Mouse (Mus musculus): ENCODE results near the gene Atpaf1. TPM values are rescaled to one million over a fixed set of nuclear protein-coding genes. Genes with fewer than 3 reads are reported as not detected.

The Atpaf1 gene
- polyA plus RNA-seq, 1 experiment from 2014 or later = 42.8 TPM

GRCm38 (mm10) chr4:115820199-115820598 lies 35.6 kb downstream of the Atpaf1 start:
- WGBS = 81% methylated on average over 3 of the region's 3 CpGs
- no peaks in the 10 kb centered on the region for H3K27me3 ChIP-seq (replicated peaks)
- no peaks in the 10 kb centered on the region for H3K36me3 ChIP-seq (replicated peaks)
- no peak overlapping the region for H3K9ac ChIP-seq
- H3K9me3 ChIP-seq = no peaks in the 10 kb centered on the region
- no peaks in the 10 kb centered on the region for H3K4me1 ChIP-seq
- no peak overlapping the region for H3K4me3 ChIP-seq
- ATAC-seq (replicated peaks) = no peak
- no peak overlapping the region for H3K27ac ChIP-seq
- no peak overlapping the region for H3K4me2 ChIP-seq

- Histone ChIP-seq H3K36me3 (replicated peaks) (no peaks in the 10 kb centered on the region), H3K4me3 (no peak overlapping the region), H3K27ac (no peak overlapping the region), H3K9ac (no peak overlapping the region), H3K27me3 (replicated peaks) (no peaks in the 10 kb centered on the region), H3K4me1 (no peaks in the 10 kb centered on the region), H3K9me3 (no peaks in the 10 kb centered on the region), H3K4me2 (no peak overlapping the region)
- 73% methylated on average over 3 of the region's 3 CpGs for WGBS
- no peak for ATAC-seq (replicated peaks)
Measured at GRCm38 (mm10) chr4:115820944-115821343, 36.3 kb downstream of the Atpaf1 start.

GRCm38 (mm10) chr4:115821431-115821830 lies 36.8 kb downstream of the Atpaf1 start:
- H3K9ac ChIP-seq = no peak overlapping the region
- H3K36me3 ChIP-seq (replicated peaks) = no peaks in the 10 kb centered on the region
- H3K27ac ChIP-seq = no peak overlapping the region
- no peaks in the 10 kb centered on the region for H3K9me3 ChIP-seq
- no peak overlapping the region for H3K4me2 ChIP-seq
- H3K4me3 ChIP-seq = no peak overlapping the region
- ATAC-seq (replicated peaks) = no peak
- H3K4me1 ChIP-seq = no peaks in the 10 kb centered on the region
- H3K27me3 ChIP-seq (replicated peaks) = no peaks in the 10 kb centered on the region

- WGBS = 81% methylated on average over 3 of the region's 3 CpGs
Measured at GRCm38 (mm10) chr4:115821928-115822327, 37.3 kb downstream of the Atpaf1 start.

GRCm38 (mm10) chr4:115824178-115824577 lies 39.6 kb downstream of the Atpaf1 start:
- Histone ChIP-seq H3K27me3 (replicated peaks) (no peaks in the 10 kb centered on the region), H3K4me3 (no peak overlapping the region), H3K36me3 (replicated peaks) (no peaks in the 10 kb centered on the region), H3K4me1 (peaks cover 14% of the 10 kb centered on the region; the same call in 1 of the 2 replicates), H3K9me3 (no peaks in the 10 kb centered on the region), H3K9ac (no peak overlapping the region), H3K27ac (no peak overlapping the region), H3K4me2 (no peak overlapping the region)
- no peak for ATAC-seq (replicated peaks)
- WGBS = 78% methylated on average over 2 of the region's 2 CpGs

More at GRCm38 (mm10) chr4:115821928-115822327, 37.3 kb downstream of the Atpaf1 start:
- Histone ChIP-seq H3K4me2 (no peak overlapping the region), H3K36me3 (replicated peaks) (no peaks in the 10 kb centered on the region), H3K9ac (no peak overlapping the region), H3K9me3 (no peaks in the 10 kb centered on the region), H3K27ac (no peak overlapping the region), H3K4me3 (no peak overlapping the region), H3K27me3 (replicated peaks) (no peaks in the 10 kb centered on the region), H3K4me1 (no peaks in the 10 kb centered on the region)
- no peak for ATAC-seq (replicated peaks)

- Histone ChIP-seq H3K4me1 (peaks cover 14% of the 10 kb centered on the region; the same call in 1 of the 2 replicates), H3K27me3 (replicated peaks) (no peaks in the 10 kb centered on the region), H3K4me2 (no peak overlapping the region), H3K9me3 (no peaks in the 10 kb centered on the region), H3K27ac (no peak overlapping the region), H3K36me3 (replicated peaks) (no peaks in the 10 kb centered on the region), H3K9ac (no peak overlapping the region), H3K4me3 (no peak overlapping the region)
- ATAC-seq (replicated peaks) = no peak
- WGBS = 82% methylated on average over 2 of the region's 2 CpGs
Measured at GRCm38 (mm10) chr4:115825271-115825670, 40.7 kb downstream of the Atpaf1 start.

- ATAC-seq (replicated peaks) = no peak
- WGBS = 61% methylated on average over 3 of the region's 3 CpGs
- Histone ChIP-seq H3K4me2 (peak overlapping the region; percentile 90; the same call in 1 of the 2 replicates), H3K4me1 (peaks cover 14% of the 10 kb centered on the region; the same call in 1 of the 2 replicates), H3K4me3 (no peak overlapping the region; the same call in 1 of the 2 replicates), H3K27me3 (replicated peaks) (no peaks in the 10 kb centered on the region), H3K9ac (no peak overlapping the region), H3K9me3 (no peaks in the 10 kb centered on the region), H3K36me3 (replicated peaks) (no peaks in the 10 kb centered on the region), H3K27ac (no peak overlapping the region)
Measured at GRCm38 (mm10) chr4:115827066-115827465, 42.5 kb downstream of the Atpaf1 start.

GRCm38 (mm10) chr4:115827535-115827887 lies 42.9 kb downstream of the Atpaf1 start:
- H3K27me3 ChIP-seq (replicated peaks) = no peaks in the 10 kb centered on the region
- H3K4me1 ChIP-seq = peaks cover 14% of the 10 kb centered on the region; the same call in 1 of the 2 replicates
- H3K9ac ChIP-seq = peak overlapping the region; percentile 71
- no peaks in the 10 kb centered on the region for H3K36me3 ChIP-seq (replicated peaks)
- H3K4me3 ChIP-seq = peak overlapping the region; percentile 82
- no peaks in the 10 kb centered on the region for H3K9me3 ChIP-seq
- 4% methylated on average over 4 of the region's 4 CpGs for WGBS
- peak; percentile 48 for ATAC-seq (replicated peaks)
- H3K27ac ChIP-seq = peak overlapping the region; percentile 66; the same call in 1 of the 2 replicates
- H3K4me2 ChIP-seq = peak overlapping the region; percentile 90

GRCm38 (mm10) chr4:115827888-115828571 lies 43.4 kb downstream of the Atpaf1 start, which contains the start of gene Mob3c:
Mob3c (plus strand) TSS chr4:115828092.
- peak within 1 kb of the TSS; percentile 82 for H3K4me3 ChIP-seq

GRCm38 (mm10) chr4:115828572-115828902 lies 43.9 kb downstream of the Atpaf1 start:
- Histone ChIP-seq H3K27ac (no peak overlapping the region), H3K4me2 (peak overlapping the region; percentile 90), H3K4me1 (peaks cover 14% of the 10 kb centered on the region; the same call in 1 of the 2 replicates), H3K9me3 (no peaks in the 10 kb centered on the region), H3K36me3 (replicated peaks) (0 out of 2 replicates have a peak, but pooled peaks cover under 1% of the 10 kb centered on the region), H3K27me3 (replicated peaks) (no peaks in the 10 kb centered on the region), H3K9ac (peak overlapping the region; percentile 71), H3K4me3 (peak overlapping the region; percentile 82)
- 6% methylated on average over 8 of the region's 8 CpGs for WGBS
- ATAC-seq (replicated peaks) = peak; percentile 57

More at GRCm38 (mm10) chr4:115827888-115828571, 43.4 kb downstream of the Atpaf1 start, which contains the start of gene Mob3c:
- Histone ChIP-seq H3K27me3 (replicated peaks) (no peaks in the 10 kb centered on the region), H3K27ac (peak within 1 kb of the TSS; percentile 66), H3K4me2 (peak within 1 kb of the TSS; percentile 90), H3K9me3 (no peaks in the 10 kb centered on the region), H3K9ac (peak within 1 kb of the TSS; percentile 71), H3K36me3 (replicated peaks) (no peaks in the 10 kb centered on the region), H3K4me1 (peaks cover 14% of the 10 kb centered on the region; the same call in 1 of the 2 replicates)
- WGBS = under 1% methylated on average over 56 of the region's 57 CpGs
- ATAC-seq (replicated peaks) = peak; percentile 91

- no peaks in the 10 kb centered on the region for H3K27me3 ChIP-seq (replicated peaks)
- H3K27ac ChIP-seq = no peak overlapping the region
- no peak overlapping the region for H3K4me3 ChIP-seq
- 78% methylated on average over 5 of the region's 5 CpGs for WGBS
- H3K9ac ChIP-seq = no peak overlapping the region
- 0 out of 2 replicates have a peak, but pooled peaks cover 3% of the 10 kb centered on the region for H3K36me3 ChIP-seq (replicated peaks)
- H3K4me2 ChIP-seq = no peak overlapping the region
- no peak for ATAC-seq (replicated peaks)
- peaks cover 14% of the 10 kb centered on the region; the same call in 1 of the 2 replicates for H3K4me1 ChIP-seq
- no peaks in the 10 kb centered on the region for H3K9me3 ChIP-seq
Measured at GRCm38 (mm10) chr4:115830491-115830890, 45.9 kb downstream of the Atpaf1 start.

- 0 out of 2 replicates have a peak, but pooled peaks cover 3% of the 10 kb centered on the region for H3K36me3 ChIP-seq (replicated peaks)
- no peak overlapping the region for H3K9ac ChIP-seq
- no peak overlapping the region for H3K4me2 ChIP-seq
- no peak for ATAC-seq (replicated peaks)
- H3K9me3 ChIP-seq = no peaks in the 10 kb centered on the region
- no peak overlapping the region for H3K27ac ChIP-seq
- H3K4me3 ChIP-seq = no peak overlapping the region
- no peaks in the 10 kb centered on the region for H3K27me3 ChIP-seq (replicated peaks)
- H3K4me1 ChIP-seq = peaks cover 14% of the 10 kb centered on the region; the same call in 1 of the 2 replicates
- WGBS = 96% methylated on average over 22 of the region's 22 CpGs
Measured at GRCm38 (mm10) chr4:115831221-115831620, 46.6 kb downstream of the Atpaf1 start.

- Histone ChIP-seq H3K9me3 (no peaks in the 10 kb centered on the region), H3K4me2 (no peak overlapping the region), H3K27me3 (replicated peaks) (no peaks in the 10 kb centered on the region), H3K36me3 (replicated peaks) (0 out of 2 replicates have a peak, but pooled peaks cover 3% of the 10 kb centered on the region), H3K27ac (no peak overlapping the region), H3K9ac (no peak overlapping the region), H3K4me3 (no peak overlapping the region), H3K4me1 (peaks cover 14% of the 10 kb centered on the region; the same call in 1 of the 2 replicates)
- ATAC-seq (replicated peaks) = no peak
- WGBS = 56% methylated on average over 2 of the region's 2 CpGs
Measured at GRCm38 (mm10) chr4:115832040-115832439, 47.4 kb downstream of the Atpaf1 start.

Data from midbrain, embryonic 15.5 days (tissue).